Mouse (Mus musculus) megakaryocyte, embryonic 14.5 days (primary cell): ENCODE data around the gene Pcsk5.

ENCODE experiments used
- FLI1 ChIP-seq: IDR thresholded peaks from 2 replicates; pipeline ENCODE4 v1.6.1; 2012; ENCODE audit warnings: low read length, inconsistent platforms, mixed read lengths
- GATA1 ChIP-seq: IDR thresholded peaks from 3 replicates; pipeline ENCODE4 v1.6.1; 2012; ENCODE audit warnings: mixed read lengths, low read length, inconsistent platforms, borderline replicate concordance

DNA sequence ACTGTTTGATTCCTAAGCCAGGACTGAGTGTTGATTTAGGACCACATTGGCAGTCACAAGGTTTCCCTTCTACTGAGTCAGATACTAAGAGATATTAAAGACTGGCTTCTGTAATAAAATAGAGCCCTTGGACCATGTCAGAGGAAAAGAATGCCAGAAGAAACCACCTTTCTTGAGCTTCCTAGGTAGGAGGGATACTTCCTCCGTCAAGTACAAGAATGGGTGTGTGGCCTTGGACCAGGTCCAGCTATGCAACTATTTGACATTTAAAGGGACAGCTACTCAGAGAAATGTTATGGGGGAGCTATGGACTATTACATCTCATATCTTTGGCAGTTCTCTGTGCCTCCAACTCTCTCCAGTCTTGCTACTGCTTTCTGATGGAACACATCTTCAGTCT, 244.6 kb downstream of the Pcsk5 start:
- TF ChIP-seq GATA1 (no peak), FLI1 (no peak)
